Mouse (Mus musculus): Measurements from ENCODE around the gene Erbin. TPM values are rescaled to one million over a fixed set of nuclear protein-coding genes. Genes with fewer than 3 reads are reported as not detected.

Erbin gene
- polyA plus RNA-seq, 1 experiment, result 6.2 TPM

DNA sequence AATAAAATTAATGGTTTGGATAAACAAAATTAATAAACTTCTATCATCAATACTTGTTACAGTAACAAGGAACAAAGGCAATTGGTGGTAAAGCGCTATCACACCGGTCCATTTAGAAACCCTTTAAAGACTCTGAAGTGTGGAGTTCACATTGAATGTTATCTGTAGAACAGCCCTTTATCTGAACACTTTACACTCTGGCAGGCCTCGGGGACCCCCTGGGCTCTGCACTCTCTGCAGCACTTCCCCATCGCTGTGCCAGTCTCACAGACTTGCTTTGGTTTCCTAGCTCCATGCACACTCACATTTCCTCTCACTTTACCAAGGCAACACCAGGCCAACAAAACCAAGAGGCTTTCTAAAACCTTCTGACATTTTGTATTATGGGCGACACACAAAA, 100.9 kb downstream of the Erbin start:
- no peaks in the 10 kb centered on the region for H3K4me1 ChIP-seq (ENCODE audit: control insufficient read depth, insufficient read depth, insufficient read length)
- no peak for DNase-seq (ENCODE audit: low read depth in 1 of 2, low spot score in 2 of 2)
- TF ChIP-seq POLR2A (IDR thresholded peaks at IDR 0.05; ENCODE audit: low read depth, low read length) (no peak), CTCF (IDR thresholded peaks at IDR 0.05; ENCODE audit: extremely low read depth, insufficient read depth, insufficient read length, insufficient replicate concordance) (no peak)
- peaks cover 12% of the 10 kb centered on the region for H3K36me3 ChIP-seq (ENCODE audit: control insufficient read depth, insufficient read depth, low read length)
- 87% methylated on average over 5 of the region's 5 CpGs for WGBS
- H3K27ac ChIP-seq (ENCODE audit: insufficient read depth, low read length), result no peak overlapping the region
- no peaks in the 10 kb centered on the region for H3K27me3 ChIP-seq (ENCODE audit: control insufficient read depth, insufficient read depth, low read length)
- H3K4me3 ChIP-seq (ENCODE audit: extremely low read depth, insufficient read depth, insufficient read length), result no peak overlapping the region

DNA sequence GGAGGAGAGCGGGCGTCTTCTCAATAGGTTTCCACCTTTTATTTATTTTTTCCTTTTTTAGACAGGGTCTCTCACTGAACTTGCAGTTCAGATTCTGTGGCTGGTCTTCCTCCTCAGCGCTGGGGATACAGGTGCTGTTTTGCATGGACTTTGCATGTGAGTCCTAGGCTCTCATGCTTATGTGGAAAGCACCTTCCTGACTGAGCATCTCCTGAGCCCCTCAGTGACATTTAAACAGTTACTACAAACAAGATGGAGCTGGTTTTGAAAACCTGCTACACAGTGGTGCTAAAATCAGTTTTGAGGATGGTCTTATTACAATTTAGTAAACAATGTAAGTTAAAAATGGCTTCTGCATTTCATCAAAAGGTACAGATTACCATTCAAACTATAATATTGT, 102.4 kb downstream of the Erbin start:
- peaks cover 11% of the 10 kb centered on the region for H3K36me3 ChIP-seq (ENCODE audit: control insufficient read depth, insufficient read depth, low read length)
- H3K27ac ChIP-seq (ENCODE audit: insufficient read depth, low read length), result no peak overlapping the region
- TF ChIP-seq CTCF (IDR thresholded peaks at IDR 0.05; ENCODE audit: extremely low read depth, insufficient read depth, insufficient read length, insufficient replicate concordance) (no peak), POLR2A (IDR thresholded peaks at IDR 0.05; ENCODE audit: low read depth, low read length) (no peak)
- no peak for DNase-seq (ENCODE audit: low read depth in 1 of 2, low spot score in 2 of 2)
- WGBS, result 70% methylated on average over 3 of the region's 3 CpGs
- no peak overlapping the region for H3K4me3 ChIP-seq (ENCODE audit: extremely low read depth, insufficient read depth, insufficient read length)
- no peaks in the 10 kb centered on the region for H3K27me3 ChIP-seq (ENCODE audit: control insufficient read depth, insufficient read depth, low read length)
- no peaks in the 10 kb centered on the region for H3K4me1 ChIP-seq (ENCODE audit: control insufficient read depth, insufficient read depth, insufficient read length)

GRCm38 (mm10) chr13:103807464-103807863, 112.8 kb downstream of the Erbin start:
- WGBS, result 59% methylated on average over 5 of the region's 5 CpGs
- no peak for DNase-seq (ENCODE audit: low read depth in 1 of 2, low spot score in 2 of 2)
- Histone ChIP-seq H3K4me3 (ENCODE audit: extremely low read depth, insufficient read depth, insufficient read length) (no peak overlapping the region), H3K4me1 (ENCODE audit: control insufficient read depth, insufficient read depth, insufficient read length) (no peaks in the 10 kb centered on the region), H3K36me3 (ENCODE audit: control insufficient read depth, insufficient read depth, low read length) (no peaks in the 10 kb centered on the region), H3K27ac (ENCODE audit: insufficient read depth, low read length) (no peak overlapping the region), H3K27me3 (ENCODE audit: control insufficient read depth, insufficient read depth, low read length) (no peaks in the 10 kb centered on the region)
- TF ChIP-seq CTCF (IDR thresholded peaks at IDR 0.05; ENCODE audit: extremely low read depth, insufficient read depth, insufficient read length, insufficient replicate concordance), result no peak
- no peak for TF ChIP-seq POLR2A (IDR thresholded peaks at IDR 0.05; ENCODE audit: low read depth, low read length)

- H3K4me1 ChIP-seq (ENCODE audit: control insufficient read depth, insufficient read depth, insufficient read length), result no peaks in the 10 kb centered on the region
- no peak overlapping the region for H3K27ac ChIP-seq (ENCODE audit: insufficient read depth, low read length)
- 85% methylated on average over 6 of the region's 6 CpGs for WGBS
Measured at GRCm38 (mm10) chr13:103806210-103806851, 114.0 kb downstream of the Erbin start.

GRCm38 (mm10) chr13:103803721-103804120, 116.6 kb downstream of the Erbin start:
- no peaks in the 10 kb centered on the region for H3K27me3 ChIP-seq (ENCODE audit: control insufficient read depth, insufficient read depth, low read length)
- H3K4me3 ChIP-seq (ENCODE audit: extremely low read depth, insufficient read depth, insufficient read length), result no peak overlapping the region
- no peak overlapping the region for H3K27ac ChIP-seq (ENCODE audit: insufficient read depth, low read length)
- H3K36me3 ChIP-seq (ENCODE audit: control insufficient read depth, insufficient read depth, low read length), result no peaks in the 10 kb centered on the region
- no peak for DNase-seq (ENCODE audit: low read depth in 1 of 2, low spot score in 2 of 2)
- no peaks in the 10 kb centered on the region for H3K4me1 ChIP-seq (ENCODE audit: control insufficient read depth, insufficient read depth, insufficient read length)
- 85% methylated on average over 5 of the region's 5 CpGs for WGBS
- no peak for TF ChIP-seq CTCF (IDR thresholded peaks at IDR 0.05; ENCODE audit: extremely low read depth, insufficient read depth, insufficient read length, insufficient replicate concordance)
- TF ChIP-seq POLR2A (IDR thresholded peaks at IDR 0.05; ENCODE audit: low read depth, low read length), result no peak

More at GRCm38 (mm10) chr13:103806210-103806851, 114.0 kb downstream of the Erbin start:
- no peak for DNase-seq (ENCODE audit: low read depth in 1 of 2, low spot score in 2 of 2)
- Histone ChIP-seq H3K4me3 (ENCODE audit: extremely low read depth, insufficient read depth, insufficient read length) (no peak overlapping the region), H3K36me3 (ENCODE audit: control insufficient read depth, insufficient read depth, low read length) (no peaks in the 10 kb centered on the region), H3K27me3 (ENCODE audit: control insufficient read depth, insufficient read depth, low read length) (no peaks in the 10 kb centered on the region)
- TF ChIP-seq POLR2A (IDR thresholded peaks at IDR 0.05; ENCODE audit: low read depth, low read length) (no peak), CTCF (IDR thresholded peaks at IDR 0.05; ENCODE audit: extremely low read depth, insufficient read depth, insufficient read length, insufficient replicate concordance) (no peak)

DNA sequence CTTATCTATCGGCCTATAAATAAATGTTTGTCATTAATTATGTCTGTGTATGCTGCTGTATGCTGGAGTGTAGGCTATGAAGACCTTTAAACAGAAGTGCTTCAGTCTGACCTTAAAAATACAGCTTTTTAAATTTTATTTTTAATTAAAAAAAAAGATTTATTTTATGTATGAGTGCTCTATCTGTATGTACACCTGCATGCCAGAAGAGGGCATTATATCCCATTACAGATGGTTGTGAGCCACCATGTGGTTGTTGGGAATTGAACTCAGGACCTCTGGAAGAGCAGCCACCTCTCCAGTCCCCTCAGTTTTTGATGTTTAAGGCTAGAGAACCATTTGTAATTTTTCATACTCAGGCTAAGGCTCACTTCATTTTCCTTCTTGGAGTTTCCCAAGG, 119.3 kb downstream of the Erbin start:
- TF ChIP-seq CTCF (IDR thresholded peaks at IDR 0.05; ENCODE audit: extremely low read depth, insufficient read depth, insufficient read length, insufficient replicate concordance), result no peak
- Histone ChIP-seq H3K4me3 (ENCODE audit: extremely low read depth, insufficient read depth, insufficient read length) (no peak overlapping the region), H3K36me3 (ENCODE audit: control insufficient read depth, insufficient read depth, low read length) (no peaks in the 10 kb centered on the region), H3K27ac (ENCODE audit: insufficient read depth, low read length) (no peak overlapping the region), H3K4me1 (ENCODE audit: control insufficient read depth, insufficient read depth, insufficient read length) (no peaks in the 10 kb centered on the region), H3K27me3 (ENCODE audit: control insufficient read depth, insufficient read depth, low read length) (no peaks in the 10 kb centered on the region)
- 95% methylated on average over 1 of the region's 1 CpGs for WGBS
- DNase-seq (ENCODE audit: low read depth in 1 of 2, low spot score in 2 of 2), result no peak

- no peaks in the 10 kb centered on the region for H3K27me3 ChIP-seq (ENCODE audit: control insufficient read depth, insufficient read depth, low read length)
- H3K4me1 ChIP-seq (ENCODE audit: control insufficient read depth, insufficient read depth, insufficient read length), result no peaks in the 10 kb centered on the region
- H3K4me3 ChIP-seq (ENCODE audit: extremely low read depth, insufficient read depth, insufficient read length), result no peak overlapping the region
- H3K36me3 ChIP-seq (ENCODE audit: control insufficient read depth, insufficient read depth, low read length), result no peaks in the 10 kb centered on the region
- 92% methylated on average over 9 of the region's 9 CpGs for WGBS
- TF ChIP-seq POLR2A (IDR thresholded peaks at IDR 0.05; ENCODE audit: low read depth, low read length), result no peak
- TF ChIP-seq CTCF (IDR thresholded peaks at IDR 0.05; ENCODE audit: extremely low read depth, insufficient read depth, insufficient read length, insufficient replicate concordance), result no peak
- H3K27ac ChIP-seq (ENCODE audit: insufficient read depth, low read length), result no peak overlapping the region
- no peak for DNase-seq (ENCODE audit: low read depth in 1 of 2, low spot score in 2 of 2)
Measured at GRCm38 (mm10) chr13:103794688-103795543, 125.4 kb downstream of the Erbin start.
